In genomic region chr2:83813273-83813892, GRCm38 (mm10) we compare ENCODE assay signal across 8 mouse cellular contexts. TPM values are rescaled to one million over a fixed set of nuclear protein-coding genes. Genes with fewer than 3 reads are reported as not detected.
DNase-seq lines count a peak whose midpoint lies in the region; ATAC-seq and TF ChIP-seq lines count a peak whose summit lies in the region.

No protein-coding gene starts in this region.

- peak overlapping the region; percentile 95 for H3K9ac ChIP-seq in midbrain, embryonic 14.5 days (replicated peaks; ENCODE audit: low read length)

- H3K4me1 ChIP-seq in cerebellum, adult 2 months (ENCODE audit: control insufficient read depth, insufficient read depth, low read length): peaks cover 2% of the 10 kb centered on the region
- peaks cover 16% of the 10 kb centered on the region for H3K4me1 ChIP-seq in hindbrain, embryonic 10.5 days (replicated peaks)
- H3K4me1 ChIP-seq in midbrain, embryonic 14.5 days (ENCODE audit: control insufficient read depth, insufficient read depth, low read length): peaks cover 20% of the 10 kb centered on the region

- peak overlapping the region; percentile 92 for H3K4me3 ChIP-seq in cerebellum, adult 2 months (replicated peaks; ENCODE audit: insufficient read depth, low read depth, low read length)
- peak overlapping the region; percentile 82 for H3K4me3 ChIP-seq in hindbrain, embryonic 10.5 days
- peak overlapping the region; percentile 82 for H3K4me3 ChIP-seq in midbrain, embryonic 14.5 days (replicated peaks; ENCODE audit: low read depth, low read length)

- no peak for TF ChIP-seq CTCF in cerebellum, adult 2 months (IDR thresholded peaks at IDR 0.05; ENCODE audit: borderline replicate concordance, insufficient read depth, low read depth, low read length)

- peak overlapping the region; percentile 84; the same call in 1 of the 2 replicates for H3K27ac ChIP-seq in cerebellum, adult 2 months (ENCODE audit: insufficient read depth, low read length)
- H3K27ac ChIP-seq in hindbrain, embryonic 10.5 days: peak overlapping the region; percentile 96
- peak overlapping the region; percentile 98 for H3K27ac ChIP-seq in midbrain, embryonic 14.5 days (replicated peaks; ENCODE audit: low read depth, low read length)

- DNase-seq in layer of hippocampus, adult 11-12 months (ENCODE audit: low spot score): peak; percentile 30
- DNase-seq in layer of hippocampus, postnatal 10 days (ENCODE audit: low spot score in 2 of 2): no peak
- DNase-seq in cerebellum, adult 2 months: peak; percentile 37 to 53
- DNase-seq in hindbrain, embryonic 10.5 days (ENCODE audit: low spot score): no peak
- peak; percentile 62 for DNase-seq in midbrain, embryonic 14.5 days
- DNase-seq in spleen, postnatal 14 days (ENCODE audit: low spot score in 2 of 2): no peak
- DNase-seq in gastrocnemius, postnatal 36 days: no peak

- peak; percentile 57; the same call in 1 of the 2 replicates for ATAC-seq in midbrain, embryonic 14.5 days (ENCODE audit: low FRiP score, low TSS enrichment)
- ATAC-seq in megakaryocyte-erythroid progenitor cell, adult 5-6 weeks (replicated peaks; ENCODE audit: low FRiP score, low TSS enrichment, poor library complexity, severe bottlenecking): no peak

- H3K9me3 ChIP-seq in hindbrain, embryonic 10.5 days: no peaks in the 10 kb centered on the region
- no peaks in the 10 kb centered on the region for H3K9me3 ChIP-seq in midbrain, embryonic 14.5 days (ENCODE audit: control insufficient read depth, low read length)

- no peak for TF ChIP-seq POLR2A in cerebellum, adult 2 months (IDR thresholded peaks at IDR 0.05; ENCODE audit: borderline replicate concordance, insufficient read depth, low read length)

- peak overlapping the region; percentile 68 for H3K4me2 ChIP-seq in midbrain, embryonic 14.5 days (ENCODE audit: low read length)

- WGBS in cerebellum, adult 2 months: 3% methylated on average over 10 of the region's 10 CpGs
- WGBS in hindbrain, embryonic 10.5 days: 19% methylated on average over 10 of the region's 10 CpGs
- WGBS in midbrain, embryonic 14.5 days: 8% methylated on average over 10 of the region's 10 CpGs

- H3K36me3 ChIP-seq in hindbrain, embryonic 10.5 days: no peaks in the 10 kb centered on the region
- H3K36me3 ChIP-seq in midbrain, embryonic 14.5 days (ENCODE audit: control insufficient read depth, insufficient read depth, low read length): no peaks in the 10 kb centered on the region

- intact Hi-C loops in gastrocnemius, postnatal 36 days (cut with DNase I): no loop called here

- no peaks in the 10 kb centered on the region for H3K27me3 ChIP-seq in cerebellum, adult 2 months (ENCODE audit: control insufficient read depth, insufficient read depth, low read length)
- H3K27me3 ChIP-seq in hindbrain, embryonic 10.5 days (ENCODE audit: insufficient read depth, poor library complexity, severe bottlenecking): no peaks in the 10 kb centered on the region
- H3K27me3 ChIP-seq in midbrain, embryonic 14.5 days (ENCODE audit: control insufficient read depth, insufficient read depth, low read length): no peaks in the 10 kb centered on the region

RNA-seq across cellular contexts. Expression of gene Fam171b, which starts 0.9 kb away (rescaled TPM):
- total RNA-seq in layer of hippocampus, postnatal 10 days (2021): 100 to 1,000 TPM; 174 to 201 TPM
- polyA plus RNA-seq in cerebellum, adult 2 months (2012; rRNA removed): 56.8 and 58.5 TPM in 2 replicates
- polyA plus RNA-seq in hindbrain, embryonic 10.5 days (2016; fragmentation: Nextera tagmentation; extraction: Ambion mirVana): 23.8 and 29.1 TPM in 2 replicates
- polyA plus RNA-seq in midbrain, embryonic 14.5 days (2014; fragmentation: Nextera tagmentation; extraction: Ambion mirVana): 73.5 and 91.0 TPM in 2 replicates
- total RNA-seq in megakaryocyte-erythroid progenitor cell, adult 5-6 weeks (2014; fragmentation: Nextera tagmentation): not detected in 2 replicates
- total RNA-seq in megakaryocyte-erythroid progenitor cell, adult 5-6 weeks (2017): 0.19 TPM in 1 of 2 replicates, not detected in the other
- total RNA-seq in gastrocnemius, postnatal 36 days (2021): 1 to 10 TPM in 1 of 2 experiments, under 1 TPM in 1; 0.84 to 1.6 TPM

Comparison
In these comparisons a context has a peak if more than half of its experiments do, and no peak if none do; other contexts are left out.
1. DNase-seq: peak in layer of hippocampus, adult 11-12 months (single experiment), cerebellum, adult 2 months (2 of 2) and midbrain, embryonic 14.5 days (single experiment); none in layer of hippocampus, postnatal 10 days (0 of 2), hindbrain, embryonic 10.5 days (single experiment), spleen, postnatal 14 days (0 of 2) and gastrocnemius, postnatal 36 days (0 of 2).
2. RNA of gene Fam171b, which starts 0.9 kb away (total RNA-seq): 174 to 201 TPM in layer of hippocampus, postnatal 10 days; 0.84 to 1.6 TPM in gastrocnemius, postnatal 36 days and 0.19 TPM in megakaryocyte-erythroid progenitor cell, adult 5-6 weeks; every median in the first group is over 10 times any median in the second.
3. Peak in every context shown above with its lines, with median percentiles within 50 percentile points of each other: H3K27ac ChIP-seq and H3K4me3 ChIP-seq.